Mouse (Mus musculus) neural tube, embryonic 14.5 days (tissue): ENCODE results near the gene Ak1. TPM values are rescaled to one million over a fixed set of nuclear protein-coding genes. Genes with fewer than 3 reads are reported as not detected.

Experiments
- ATAC-seq: fragments of 200-750 bp; cut with Nextera tagmentation; 2 replicates; pipeline ENCODE4 v1.8.0; 2017; ENCODE audit warnings: low read depth, mild to moderate bottlenecking, moderate TSS enrichment, moderate library complexity
- H3K27ac ChIP-seq: fragments of 300-500 bp; sonication (generic); 2 replicates; pipeline ENCODE4 v1.5.1; 2014; ENCODE audit warnings: low read depth, mild to moderate bottlenecking, control low read depth, low read length, moderate library complexity, mixed read lengths
- H3K27me3 ChIP-seq: fragments of 300-500 bp; sonication (generic); 2 replicates; pipeline ENCODE4 v1.6.1; 2014; ENCODE audit warnings: low read length; ENCODE audit not compliant: control insufficient read depth, insufficient read depth
- H3K36me3 ChIP-seq: fragments of 300-500 bp; sonication (generic); 2 replicates; pipeline ENCODE4 v1.6.1; 2014; ENCODE audit warnings: low read length, mixed read lengths; ENCODE audit not compliant: control insufficient read depth, insufficient read depth
- H3K4me1 ChIP-seq: fragments of 300-500 bp; sonication (generic); 2 replicates; pipeline ENCODE4 v1.6.1; 2014; ENCODE audit warnings: low read length; ENCODE audit not compliant: control insufficient read depth, insufficient read depth
- H3K4me2 ChIP-seq: fragments of 300-500 bp; sonication (generic); 2 replicates; pipeline ENCODE4 v1.6.1; 2014; ENCODE audit warnings: mild to moderate bottlenecking, low read depth, low read length, control low read depth
- H3K4me3 ChIP-seq: fragments of 300-500 bp; sonication (generic); 2 replicates; pipeline ENCODE4 v1.5.1; 2014; ENCODE audit warnings: low read depth, low read length, control low read depth, mixed read lengths
- H3K9ac ChIP-seq: fragments of 300-500 bp; sonication (generic); replicated peaks from 2 replicates; pipeline ENCODE4 v1.6.1; 2014; ENCODE audit warnings: low read depth, mild to moderate bottlenecking, control low read depth, low read length, mixed read lengths
- H3K9me3 ChIP-seq: fragments of 300-500 bp; sonication (generic); 2 replicates; pipeline ENCODE4 v1.6.1; 2016; ENCODE audit warnings: low read length; ENCODE audit not compliant: control insufficient read depth
- WGBS: fragments of 180-500 bp; shearing (Covaris S2); extraction: QIAGEN DNeasy Blood & Tissue Kit; methylation state at CpG from one replicate; pipeline ENCODE4 v1.1.7; 2014; 5-methylcytosine and 5-hydroxymethylcytosine counted together
- polyA plus RNA-seq: library from polyadenylated mRNA; unstranded; fragments of >200 nt; fragmentation: Nextera tagmentation; extraction: Ambion mirVana; gene quantifications from 2 replicates; pipeline ENCODE4 v1.2.1, GENCODE M21; 2014

The Ak1 gene
- polyA plus RNA-seq = 78.6 and 85.0 TPM in 2 replicates

DNA sequence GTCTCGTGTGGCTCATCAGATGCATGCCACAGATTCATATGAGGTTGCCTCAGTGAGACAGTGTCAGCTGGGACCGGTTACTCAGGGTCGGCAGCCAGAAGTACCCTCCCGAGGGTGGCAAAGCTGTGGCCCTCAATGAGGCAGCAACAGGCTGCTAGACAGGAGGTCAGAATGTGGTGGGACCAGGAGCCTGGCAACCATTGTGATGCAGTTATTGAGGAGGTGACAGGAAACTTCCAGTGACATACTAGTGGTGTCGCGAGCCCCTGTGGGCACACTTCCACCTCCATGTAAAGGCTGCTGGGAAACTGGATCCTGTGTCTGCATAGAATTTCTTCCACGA lies at the start of gene Ak1:
Gene Ak1 (plus strand): TSS at position 242 of the 343 bp plus-strand sequence.
- WGBS = 35% methylated on average over 7 of the region's 7 CpGs
- H3K9ac ChIP-seq = no peak within 1 kb of the TSS
- no peaks in the 10 kb centered on the region for H3K27me3 ChIP-seq
- ATAC-seq = peak; percentile 18; the same call in 1 of the 2 replicates
- no peak within 1 kb of the TSS for H3K4me3 ChIP-seq
- H3K4me2 ChIP-seq = no peak within 1 kb of the TSS
- peak within 1 kb of the TSS; percentile 44 for H3K27ac ChIP-seq
- no peaks in the 10 kb centered on the region for H3K36me3 ChIP-seq
- peaks cover 28% of the 10 kb centered on the region for H3K4me1 ChIP-seq
- H3K9me3 ChIP-seq = no peaks in the 10 kb centered on the region

DNA sequence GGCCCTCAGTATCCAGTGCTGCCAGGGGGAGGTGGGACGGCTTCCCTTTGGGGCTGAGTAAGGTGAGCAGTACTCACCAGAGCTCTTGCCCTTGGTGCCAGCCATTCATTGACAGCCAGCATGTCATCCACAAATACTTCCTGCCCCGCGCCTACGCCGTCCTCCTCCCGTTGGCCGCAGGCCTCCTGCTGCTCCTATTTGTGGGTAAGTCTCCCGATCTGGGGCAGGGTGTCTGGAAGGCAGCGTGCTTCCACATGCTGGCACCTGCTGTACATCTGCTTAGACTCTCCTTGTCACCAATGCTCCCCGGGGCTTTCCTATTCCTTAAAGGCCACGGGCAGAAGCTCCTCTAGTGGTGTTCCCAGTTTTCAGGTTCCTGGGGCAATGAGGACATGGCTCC lies 49.4 kb upstream of the Ak1 start:
- H3K36me3 ChIP-seq = peaks cover 10% of the 10 kb centered on the region; the same call in 1 of the 2 replicates
- ATAC-seq = no peak
- 93% methylated on average over 11 of the region's 11 CpGs for WGBS
- H3K4me3 ChIP-seq = no peak overlapping the region
- H3K9ac ChIP-seq = no peak overlapping the region
- no peaks in the 10 kb centered on the region for H3K27me3 ChIP-seq
- H3K9me3 ChIP-seq = no peaks in the 10 kb centered on the region
- no peak overlapping the region for H3K27ac ChIP-seq
- H3K4me1 ChIP-seq = peaks cover 11% of the 10 kb centered on the region
- no peak overlapping the region for H3K4me2 ChIP-seq

DNA sequence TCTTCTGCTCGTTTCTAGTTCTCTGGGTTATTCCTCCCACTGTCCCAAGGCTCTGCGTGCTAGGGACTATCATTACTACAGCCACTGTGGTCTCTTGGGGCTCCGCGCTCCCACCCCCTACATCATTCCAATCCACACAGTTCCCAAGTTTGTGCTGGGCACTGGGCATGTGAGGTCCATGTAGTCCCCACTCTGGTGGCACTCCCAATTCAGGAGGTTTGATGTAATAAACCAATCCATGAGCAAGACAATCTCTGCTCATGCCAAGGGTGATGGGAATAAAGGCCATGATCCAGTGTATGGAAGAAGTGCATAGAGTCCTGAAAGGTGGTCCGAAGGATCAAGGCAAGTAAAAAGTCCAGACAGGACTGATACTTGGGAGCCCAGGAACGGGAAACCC lies 47.1 kb upstream of the Ak1 start, which contains the start of gene Pip5kl1:
Gene Pip5kl1 (plus strand): TSS at position 301 of the 400 bp plus-strand sequence.
- peak within 1 kb of the TSS; percentile 23; the same call in 1 of the 2 replicates for H3K27ac ChIP-seq
- no peaks in the 10 kb centered on the region for H3K9me3 ChIP-seq
- 78% methylated on average over 6 of the region's 6 CpGs for WGBS
- H3K4me1 ChIP-seq = peaks cover 11% of the 10 kb centered on the region
- H3K27me3 ChIP-seq = no peaks in the 10 kb centered on the region
- H3K36me3 ChIP-seq = no peaks in the 10 kb centered on the region
- peak within 1 kb of the TSS; percentile 43 for H3K4me3 ChIP-seq
- no peak for ATAC-seq
- H3K9ac ChIP-seq = peak within 1 kb of the TSS; percentile 59
- H3K4me2 ChIP-seq = peak within 1 kb of the TSS; percentile 94

DNA sequence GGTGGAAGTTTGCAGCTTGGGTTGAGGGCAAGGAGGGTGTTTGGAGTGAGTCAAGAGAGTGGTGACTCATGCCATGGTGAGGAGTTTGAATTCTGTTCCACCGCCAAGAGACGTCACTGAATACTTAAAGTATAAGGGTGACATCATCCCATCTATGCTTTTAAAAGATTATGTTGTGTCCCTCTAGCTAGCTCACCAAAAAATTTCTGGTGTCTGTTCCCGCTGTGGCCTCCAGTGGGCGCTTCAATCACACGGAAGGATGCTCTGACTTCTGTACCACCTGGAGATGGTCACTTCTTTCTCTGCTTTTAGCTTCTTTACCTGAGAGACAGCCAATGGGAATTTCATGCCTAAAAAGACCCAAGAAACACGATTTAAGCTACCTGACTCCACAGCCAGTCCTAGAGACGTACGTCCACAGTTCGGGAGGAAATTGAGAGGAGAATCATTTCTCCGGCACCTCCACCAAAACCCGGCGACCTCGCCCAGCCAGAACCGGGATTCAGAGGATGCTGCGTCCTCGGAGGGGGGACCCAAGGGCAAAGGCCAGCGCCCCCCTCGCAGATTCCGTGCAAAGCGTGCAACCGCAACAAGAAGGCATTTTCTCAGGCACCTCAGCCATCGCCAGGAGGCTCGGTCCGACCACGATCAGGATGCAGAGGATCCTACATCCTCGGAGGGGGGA lies 46.5 kb upstream of the Ak1 start:
- Histone ChIP-seq H3K9me3 (no peaks in the 10 kb centered on the region), H3K27ac (peak overlapping the region; percentile 23; the same call in 1 of the 2 replicates), H3K4me2 (peak overlapping the region; percentile 94), H3K27me3 (no peaks in the 10 kb centered on the region), H3K9ac (peak overlapping the region; percentile 59), H3K4me1 (peaks cover 11% of the 10 kb centered on the region), H3K36me3 (no peaks in the 10 kb centered on the region), H3K4me3 (peak overlapping the region; percentile 43)
- WGBS = 2% methylated on average over 26 of the region's 26 CpGs
- ATAC-seq = peak; percentile 38; the same call in 1 of the 2 replicates

DNA sequence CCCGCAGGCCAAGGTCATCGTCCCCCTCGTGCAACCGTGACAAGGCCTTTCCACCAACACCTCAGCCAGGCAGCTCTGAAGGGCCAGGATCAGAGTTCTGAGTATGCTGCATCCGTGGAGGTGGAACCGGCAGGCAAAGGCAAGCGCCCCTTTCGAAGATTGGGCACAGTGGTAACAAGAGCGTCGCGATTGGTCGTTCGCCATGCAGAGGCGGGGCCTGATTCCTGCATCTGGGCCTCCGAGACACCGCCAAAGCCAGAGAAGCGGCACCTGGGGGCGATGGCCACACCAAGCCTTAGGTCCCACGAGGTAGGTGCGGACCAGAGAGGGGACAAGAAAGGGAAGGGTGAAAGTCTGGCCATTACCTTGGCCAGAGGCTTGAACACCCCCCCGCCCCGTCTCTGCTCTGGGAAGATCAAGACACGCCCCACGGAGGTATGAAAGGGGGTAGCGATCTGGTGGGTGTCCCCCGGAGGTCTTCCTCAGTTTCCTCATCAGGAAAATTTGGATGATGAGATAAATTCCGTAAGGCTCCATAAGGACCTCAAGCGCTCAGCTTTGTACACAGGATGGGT lies 45.9 kb upstream of the Ak1 start, which contains the start of gene 9430097D07Rik:
Gene 9430097D07Rik (minus strand): TSS at position 99 of the 575 bp plus-strand sequence.
- 5% methylated on average over 28 of the region's 28 CpGs for WGBS
- H3K9ac ChIP-seq = peak within 1 kb of the TSS; percentile 59
- H3K27me3 ChIP-seq = no peaks in the 10 kb centered on the region

DNA sequence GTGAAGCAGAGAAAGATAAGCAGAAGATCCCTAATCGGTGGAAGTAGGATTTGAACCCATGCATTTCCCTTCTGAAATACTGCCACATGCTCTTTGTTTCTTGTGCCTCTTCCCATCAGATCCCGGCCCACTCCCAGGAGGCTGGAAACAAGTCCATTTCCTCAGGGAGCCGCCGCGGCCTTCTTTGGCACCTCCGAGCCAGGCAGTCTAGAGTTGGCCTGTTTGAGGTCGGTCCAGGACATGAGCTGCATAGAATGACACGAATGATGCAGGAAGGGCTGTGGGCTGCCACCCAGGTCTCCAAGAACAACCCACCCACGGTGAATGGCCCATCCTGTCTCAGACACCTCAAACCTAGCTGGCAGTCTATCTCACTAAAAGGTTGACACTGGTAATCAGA lies 45.0 kb upstream of the Ak1 start:
- no peaks in the 10 kb centered on the region for H3K36me3 ChIP-seq
- H3K9ac ChIP-seq = no peak overlapping the region
- no peak overlapping the region for H3K27ac ChIP-seq
- 89% methylated on average over 9 of the region's 9 CpGs for WGBS
- H3K9me3 ChIP-seq = no peaks in the 10 kb centered on the region
- ATAC-seq = no peak
- no peak overlapping the region; the same call in 1 of the 2 replicates for H3K4me3 ChIP-seq
- H3K4me1 ChIP-seq = peaks cover 8% of the 10 kb centered on the region
- 0 out of 2 replicates have a peak overlapping the region, but pooled peaks have one; percentile 94 for H3K4me2 ChIP-seq
- no peaks in the 10 kb centered on the region for H3K27me3 ChIP-seq

More for the DNA sequence above, 45.9 kb upstream of the Ak1 start, which contains the start of gene 9430097D07Rik:
- no peaks in the 10 kb centered on the region for H3K9me3 ChIP-seq
- peak within 1 kb of the TSS; percentile 43 for H3K4me3 ChIP-seq
- H3K27ac ChIP-seq = peak within 1 kb of the TSS; percentile 23; the same call in 1 of the 2 replicates
- H3K36me3 ChIP-seq = no peaks in the 10 kb centered on the region
- peak within 1 kb of the TSS; percentile 94 for H3K4me2 ChIP-seq
- peak; percentile 69 for ATAC-seq
- H3K4me1 ChIP-seq = peaks cover 11% of the 10 kb centered on the region

DNA sequence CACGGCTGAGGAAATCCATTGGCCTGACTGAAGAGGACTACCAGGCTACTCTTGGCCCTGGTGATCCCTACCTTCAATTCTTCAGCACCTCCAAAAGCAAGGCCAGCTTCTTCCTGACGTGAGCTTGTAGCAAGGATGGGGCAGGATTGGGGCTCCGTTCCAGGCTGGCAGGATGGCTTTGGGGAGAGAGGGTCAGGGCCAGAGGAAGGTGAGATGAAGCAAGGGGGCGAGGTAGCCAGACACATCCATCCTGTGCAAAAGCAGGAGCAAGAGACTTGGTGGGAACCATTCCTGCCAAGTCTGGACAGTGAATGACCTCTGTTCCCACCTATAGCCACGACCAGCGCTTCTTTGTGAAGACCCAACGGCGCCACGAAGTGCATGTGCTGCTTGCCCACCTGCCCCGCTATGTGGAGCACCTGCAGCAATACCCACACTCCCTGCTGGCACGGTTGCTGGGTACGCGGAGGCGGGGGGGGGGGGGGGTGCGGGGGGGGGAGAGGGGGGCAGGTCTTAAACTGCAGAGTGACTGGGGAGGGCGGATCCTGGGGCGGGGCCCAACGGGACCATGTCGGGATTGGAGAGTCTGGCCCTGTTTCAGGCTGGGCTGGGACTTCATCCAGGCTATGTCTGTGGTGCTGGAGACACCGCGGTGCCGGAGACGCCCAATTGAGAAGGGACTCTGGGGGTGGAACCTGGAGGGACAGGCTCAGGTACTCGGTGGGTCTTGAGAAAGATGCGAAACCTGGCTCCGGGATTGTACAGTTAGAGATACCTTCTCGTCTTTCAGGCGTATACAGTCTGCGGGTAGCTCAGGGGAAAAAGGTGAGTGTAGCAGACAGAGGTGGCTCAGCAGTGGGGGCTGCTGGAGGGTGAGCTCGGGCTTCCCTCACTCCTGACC lies 43.2 kb upstream of the Ak1 start:
- Histone ChIP-seq H3K27ac (no peak overlapping the region), H3K4me3 (no peak overlapping the region), H3K27me3 (no peaks in the 10 kb centered on the region), H3K36me3 (no peaks in the 10 kb centered on the region), H3K9ac (no peak overlapping the region), H3K9me3 (no peaks in the 10 kb centered on the region), H3K4me2 (no peak overlapping the region), H3K4me1 (no peaks in the 10 kb centered on the region)
- ATAC-seq = no peak
- 45% methylated on average over 24 of the region's 30 CpGs for whole genome bisulfite sequencing

DNA sequence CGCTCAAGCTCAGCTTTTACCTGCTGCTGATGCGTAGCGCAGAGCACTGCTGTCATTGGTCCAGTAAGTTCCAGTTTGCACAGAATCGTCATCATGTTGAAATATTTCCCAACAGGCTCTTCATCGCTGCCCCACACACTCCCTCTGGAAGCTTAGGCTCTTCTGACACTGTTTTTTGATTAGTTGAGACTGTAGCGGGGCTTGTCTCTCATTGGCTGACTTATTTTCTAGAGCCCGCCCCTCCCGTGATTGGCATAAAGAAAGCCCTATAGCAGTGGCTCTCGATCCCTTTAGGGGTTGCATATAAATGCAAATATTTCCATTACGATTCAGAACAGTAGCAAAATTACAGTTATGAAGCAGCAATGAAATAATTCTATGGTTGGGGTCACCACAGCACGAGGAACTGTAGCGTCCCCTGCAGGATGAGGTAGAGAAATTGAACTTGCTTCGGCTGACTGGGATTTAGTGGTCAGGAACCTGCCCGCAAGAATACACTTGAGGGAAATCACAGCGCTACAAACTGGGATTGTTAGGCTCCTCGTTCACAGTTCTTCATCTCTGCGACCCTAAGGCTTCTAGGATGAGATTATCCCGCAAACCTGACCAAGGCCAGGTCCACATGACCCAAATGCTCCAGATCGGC lies 40.0 kb upstream of the Ak1 start:
- no peaks in the 10 kb centered on the region for H3K9me3 ChIP-seq
- H3K4me3 ChIP-seq = 0 out of 2 replicates have a peak overlapping the region, but pooled peaks have one; percentile 15
- ATAC-seq = peak; percentile 52
- H3K27me3 ChIP-seq = no peaks in the 10 kb centered on the region
- 32% methylated on average over 19 of the region's 19 CpGs for WGBS
- no peaks in the 10 kb centered on the region for H3K4me1 ChIP-seq
- no peak overlapping the region for H3K27ac ChIP-seq
- no peak overlapping the region for H3K9ac ChIP-seq
- H3K4me2 ChIP-seq = peak overlapping the region; percentile 28; the same call in 1 of the 2 replicates
- H3K36me3 ChIP-seq = no peaks in the 10 kb centered on the region
